Mouse (Mus musculus) spleen, postnatal 36 days (tissue): ENCODE measurements around the gene Bphl.
"Not testable (repeated sequence)": the region's sequence is repeated elsewhere in the genome, so short reads cannot be mapped to it uniquely, and the experiment has no call there.

Experiments used
- DNase-seq, 2 experiments: peaks; one replicate each; pipeline ENCODE4 v3.0.0; 2022; ENCODE audit warnings: low spot score in 2 of 2, mixed read lengths in 1 of 2

Bphl gene

GRCm38 (mm10) chr13:34051692-34052091 is 14.3 kb downstream of the Bphl start:
- DNase-seq, result peak; percentile 21 to 44

GRCm38 (mm10) chr13:34053673-34054282 is 16.4 kb downstream of the Bphl start:
- no peak for DNase-seq

- no peak for DNase-seq
Measured at GRCm38 (mm10) chr13:34054391-34054790, 17.0 kb downstream of the Bphl start.

GRCm38 (mm10) chr13:34054983-34055382 is 17.6 kb downstream of the Bphl start:
- no peak for DNase-seq

- no peak for DNase-seq
Measured at GRCm38 (mm10) chr13:34057252-34057651, 19.9 kb downstream of the Bphl start.

GRCm38 (mm10) chr13:34060061-34060460 is 22.7 kb downstream of the Bphl start:
- no peak for DNase-seq

- no peak for DNase-seq
Measured at GRCm38 (mm10) chr13:34062466-34062865, 25.1 kb downstream of the Bphl start.

- no peak for DNase-seq
Measured at GRCm38 (mm10) chr13:34066351-34066750, 29.0 kb downstream of the Bphl start.

GRCm38 (mm10) chr13:34070296-34070695 is 32.9 kb downstream of the Bphl start:
- DNase-seq, result no peak

GRCm38 (mm10) chr13:34071836-34072235 is 34.4 kb downstream of the Bphl start:
- no peak for DNase-seq

GRCm38 (mm10) chr13:34072847-34073246 is 35.5 kb downstream of the Bphl start:
- no peak for DNase-seq

- DNase-seq, result not testable (repeated sequence)
Measured at GRCm38 (mm10) chr13:34074441-34074840, 37.0 kb downstream of the Bphl start.

- not testable (repeated sequence) for DNase-seq
Measured at GRCm38 (mm10) chr13:34075893-34076292, 38.5 kb downstream of the Bphl start.

- DNase-seq, result peak in 1 of 2 experiments; percentile 19
Measured at GRCm38 (mm10) chr13:34076561-34077491, 39.4 kb downstream of the Bphl start.

GRCm38 (mm10) chr13:34077492-34078271 is 40.3 kb downstream of the Bphl start, which contains the start of gene Tubb2a:
Tubb2a (minus strand) TSS chr13:34078007.
- DNase-seq, result peak; percentile 88

- DNase-seq, result no peak
Measured at GRCm38 (mm10) chr13:34078500-34079280, 41.3 kb downstream of the Bphl start.

- no peak for DNase-seq
Measured at GRCm38 (mm10) chr13:34079801-34080200, 42.4 kb downstream of the Bphl start.

GRCm38 (mm10) chr13:34081926-34082325 is 44.5 kb downstream of the Bphl start:
- DNase-seq, result no peak

- no peak for DNase-seq
Measured at GRCm38 (mm10) chr13:34084026-34084750, 46.8 kb downstream of the Bphl start.

GRCm38 (mm10) chr13:34087052-34087812 is 49.8 kb downstream of the Bphl start:
- DNase-seq, result no peak
